Mouse (Mus musculus): Measurements from ENCODE around the gene Cdipt.

Cdipt gene

DNA sequence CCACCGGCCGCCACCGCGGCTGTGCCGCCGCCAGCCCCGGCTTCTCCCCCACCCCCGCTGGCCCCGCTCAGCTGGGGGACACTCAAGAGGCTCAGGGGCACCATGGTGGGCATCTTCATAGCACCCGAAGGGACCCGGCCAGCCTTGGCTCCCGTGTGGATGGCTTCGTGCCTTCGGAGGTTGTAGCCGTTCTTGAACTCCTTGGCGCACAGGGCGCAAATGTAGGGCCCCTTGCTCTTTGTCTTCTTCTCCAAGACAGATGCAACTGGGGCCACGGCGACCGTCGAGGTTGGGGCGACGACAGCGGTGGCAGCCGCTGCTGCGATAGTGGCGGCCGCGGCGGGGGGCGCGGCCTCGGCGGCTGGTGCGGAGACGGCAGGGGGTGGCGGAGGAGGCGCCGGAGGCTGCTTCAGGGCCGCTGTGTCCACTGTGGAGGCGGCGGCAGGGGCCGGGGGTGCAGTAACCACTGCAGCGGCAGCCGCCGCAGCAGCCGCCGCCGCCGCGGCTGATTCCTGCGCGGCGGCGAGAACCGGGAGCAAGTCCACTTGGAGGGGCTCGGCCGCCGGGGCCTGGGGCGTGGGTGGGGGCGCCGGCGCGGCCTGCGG lies 49.9 kb downstream of the Cdipt start:
- peak; percentile 65 to 76 for DNase-seq

DNA sequence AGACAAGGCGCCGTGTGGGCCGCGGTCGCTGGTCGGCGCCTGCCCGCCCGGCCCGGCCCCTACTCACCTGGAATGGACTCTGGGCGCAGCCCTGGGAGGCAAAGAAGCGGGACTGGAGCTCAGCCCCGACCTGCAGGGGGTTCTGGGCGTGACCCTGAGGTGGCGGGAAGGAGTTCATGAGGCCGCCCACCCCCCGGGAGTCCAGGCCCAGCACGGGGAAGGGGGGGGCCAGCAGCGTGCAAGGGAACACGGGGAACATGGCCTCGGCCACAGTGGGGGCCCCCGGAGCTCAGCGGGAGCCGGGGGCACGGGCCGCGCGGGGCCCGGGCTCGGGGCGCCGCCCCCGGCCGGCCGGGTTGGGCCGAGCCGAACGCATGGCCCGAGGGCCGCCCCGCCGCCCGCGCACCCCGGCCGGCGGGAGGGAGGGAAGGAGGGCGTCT lies 50.5 kb downstream of the Cdipt start:
- DNase-seq, result peak; percentile 76 to 87

DNA sequence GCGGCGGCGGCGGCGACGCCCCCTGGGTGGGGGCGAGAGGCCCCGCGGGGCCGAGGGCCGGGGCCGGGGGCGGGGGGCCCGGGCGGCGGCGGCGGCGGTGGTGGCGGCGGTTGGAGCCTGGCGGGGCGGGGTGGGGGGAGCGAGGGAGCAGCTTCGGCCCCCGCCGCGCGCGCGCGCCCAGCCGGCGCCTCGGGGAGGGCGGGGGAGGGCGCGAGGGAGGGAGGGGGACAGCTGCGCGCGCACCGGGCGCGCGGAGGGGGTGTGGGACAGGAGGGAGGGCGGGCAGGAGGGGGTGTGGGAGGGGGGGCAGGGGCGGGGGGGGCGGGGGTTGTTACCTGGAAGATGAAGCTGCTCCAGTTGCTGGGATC lies 50.9 kb downstream of the Cdipt start:
- DNase-seq, result no peak

DNA sequence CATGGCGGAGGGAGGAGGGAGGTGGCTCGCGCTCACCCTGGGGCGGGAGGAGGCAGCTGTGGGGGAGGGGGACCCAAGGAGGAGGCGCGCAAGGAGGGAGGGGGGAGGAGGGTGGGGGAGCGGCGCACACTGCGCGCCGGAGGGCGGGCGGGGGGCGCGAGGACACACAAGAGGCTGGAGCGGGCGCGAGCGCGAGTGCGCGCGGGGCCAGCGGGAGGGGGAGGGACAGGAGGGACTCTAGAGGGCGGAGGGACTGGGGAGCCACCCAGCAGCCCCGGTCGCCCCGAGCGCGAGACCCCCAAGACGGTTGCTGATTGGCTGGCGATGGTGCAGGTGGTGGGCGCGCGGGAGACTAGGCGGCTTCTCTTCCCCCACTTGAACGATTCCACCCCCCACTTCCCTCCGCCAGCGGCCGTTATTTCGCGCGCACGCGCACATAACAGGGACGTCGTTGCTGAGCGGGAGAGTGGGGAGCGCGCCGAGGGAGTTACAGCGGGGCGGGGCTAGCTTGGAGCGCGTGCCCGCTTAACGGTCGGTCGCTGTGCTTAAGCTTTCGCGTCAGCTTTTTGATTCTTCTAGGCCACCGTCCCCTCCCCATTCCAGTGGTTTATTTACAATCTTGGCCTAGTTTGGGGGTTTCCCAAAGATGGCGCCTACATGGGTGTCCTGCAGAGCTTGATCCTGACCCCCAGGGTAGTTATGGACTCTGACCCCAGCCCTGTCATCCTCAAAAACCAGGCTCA lies 51.4 kb downstream of the Cdipt start, which contains the start of gene Maz:
Maz (minus strand) TSS at position 54 of the 743 bp plus-strand sequence.
- DNase-seq, result peak; percentile 99 to 100

DNA sequence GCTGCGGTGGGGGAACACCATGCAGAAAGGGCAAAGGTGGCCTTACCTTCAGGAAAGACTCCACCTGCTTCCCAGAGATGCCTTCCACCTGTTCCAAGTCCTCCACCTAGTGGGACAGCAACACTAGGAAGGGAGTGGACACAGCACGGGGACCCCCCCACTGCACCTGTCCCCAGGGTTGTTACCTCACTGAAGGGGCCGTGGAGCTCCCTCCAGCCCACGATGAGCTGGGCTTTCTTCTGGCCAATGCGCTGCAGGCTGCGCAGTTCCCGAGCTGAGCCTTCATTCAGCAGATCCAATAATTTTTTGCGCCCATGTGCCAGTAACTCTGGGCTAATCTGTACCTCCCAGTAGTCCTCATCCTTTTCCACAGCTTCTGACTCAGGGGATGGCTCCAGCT lies 52.2 kb downstream of the Cdipt start:
- DNase-seq, result no peak

Data from thymus, postnatal 36 days (tissue).